Mouse (Mus musculus): Measurements from ENCODE around the gene Dalrd3.
A peak's percentile ranks its signal among the peaks of the same experiment; 100 is the strongest.

DNA sequence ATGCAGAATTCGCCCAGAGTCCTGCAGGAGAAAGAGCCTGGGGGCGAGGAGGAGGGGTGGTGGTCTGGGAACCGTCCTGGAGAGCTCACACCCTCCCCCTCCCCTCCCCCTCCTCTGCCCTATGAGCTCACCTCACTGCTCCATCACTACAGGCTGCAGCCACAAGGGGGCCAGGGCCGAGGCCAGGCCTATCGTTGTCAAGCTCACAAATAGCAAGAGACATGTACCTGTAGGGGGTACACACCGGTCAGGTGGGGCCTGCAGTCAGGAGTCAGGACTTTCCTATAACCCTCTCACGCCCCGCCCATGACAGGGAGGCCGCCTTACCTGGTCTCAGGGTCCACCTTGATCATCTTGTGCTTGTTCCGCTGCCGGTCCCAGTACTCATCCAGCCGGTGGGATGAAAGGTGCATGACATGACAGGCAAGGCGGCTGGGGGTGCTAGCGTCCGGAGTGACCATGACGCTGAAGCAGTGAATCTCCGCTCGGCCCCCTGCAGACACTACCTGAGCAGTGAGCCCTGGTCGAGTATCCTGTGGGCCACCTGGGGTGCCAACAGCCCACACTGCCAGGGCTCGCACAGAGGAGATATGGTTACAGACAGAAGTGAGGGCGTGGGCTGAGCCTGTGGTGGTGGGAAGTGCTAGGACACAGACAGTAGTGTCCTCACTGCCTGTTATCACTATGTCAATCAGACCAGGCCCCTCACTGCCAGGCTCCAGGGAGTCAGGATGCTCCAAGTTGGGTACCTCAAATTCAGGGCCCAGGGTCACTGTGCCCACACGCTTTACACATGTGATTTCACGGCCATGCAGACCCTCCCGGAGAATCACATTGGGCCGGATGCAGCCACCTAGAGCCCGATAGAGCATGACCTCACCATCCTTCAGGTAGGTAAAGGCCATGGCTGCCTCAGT, 4.3 kb downstream of the Dalrd3 start:
- peak; percentile 8 for TF ChIP-seq CTCF (IDR thresholded peaks at IDR 0.05; ENCODE audit: control insufficient read depth, insufficient read depth, insufficient read length)
- TF ChIP-seq MAX (IDR thresholded peaks at IDR 0.05) = no peak
